Mouse (Mus musculus) heart, embryonic 11.5 days (tissue): ENCODE measurements around the gene Guk1. TPM values are rescaled to one million over a fixed set of nuclear protein-coding genes. Genes with fewer than 3 reads are reported as not detected.

Experiments
- ATAC-seq: fragments of 200-750 bp; cut with Nextera tagmentation; replicated peaks from 2 replicates; pipeline ENCODE4 v1.8.0; 2017; ENCODE audit warnings: moderate library complexity; ENCODE audit not compliant: insufficient number of reproducible peaks, low FRiP score, low TSS enrichment
- H3K27ac ChIP-seq: fragments of 300-500 bp; sonication (generic); 2 replicates; pipeline ENCODE4 v1.5.1; 2014; ENCODE audit warnings: mild to moderate bottlenecking, low read depth, low read length
- H3K27me3 ChIP-seq: fragments of 300-500 bp; sonication (generic); 2 replicates; pipeline ENCODE4 v1.6.1; 2014; ENCODE audit warnings: mild to moderate bottlenecking, low read length, mixed read lengths; ENCODE audit not compliant: control insufficient read depth, insufficient read depth
- H3K36me3 ChIP-seq: fragments of 300-500 bp; sonication (generic); 2 replicates; pipeline ENCODE4 v1.6.1; 2014; ENCODE audit warnings: mild to moderate bottlenecking, low read length, moderate library complexity, mixed read lengths; ENCODE audit not compliant: control insufficient read depth, insufficient read depth
- H3K4me1 ChIP-seq: fragments of 300-500 bp; sonication (generic); 2 replicates; pipeline ENCODE4 v1.6.1; 2014; ENCODE audit warnings: low read length; ENCODE audit not compliant: control insufficient read depth, insufficient read depth
- H3K4me2 ChIP-seq: fragments of 300-500 bp; sonication (generic); 2 replicates; pipeline ENCODE4 v1.6.1; 2014; ENCODE audit warnings: mild to moderate bottlenecking, moderate library complexity
- H3K4me3 ChIP-seq: fragments of 300-500 bp; sonication (generic); 2 replicates; pipeline ENCODE4 v1.5.1; 2014; ENCODE audit warnings: low read depth, low read length
- H3K9ac ChIP-seq: fragments of 300-500 bp; sonication (generic); 2 replicates; pipeline ENCODE4 v1.6.1; 2014; ENCODE audit warnings: mild to moderate bottlenecking, low read depth, low read length, moderate library complexity
- H3K9me3 ChIP-seq: fragments of 300-500 bp; sonication (generic); replicated peaks from 2 replicates; pipeline ENCODE4 v1.6.1; 2016; ENCODE audit warnings: low read length; ENCODE audit not compliant: control insufficient read depth
- WGBS: fragments of 180-500 bp; shearing (Covaris S2); extraction: QIAGEN DNeasy Blood & Tissue Kit; methylation state at CpG from one replicate; pipeline ENCODE4 v1.1.7; 2014; ENCODE audit not compliant: insufficient replicate concordance; 5-methylcytosine and 5-hydroxymethylcytosine counted together
- polyA plus RNA-seq: library from polyadenylated mRNA; unstranded; fragments of >200 nt; fragmentation: Nextera tagmentation; extraction: Ambion mirVana; gene quantifications from 2 replicates; pipeline ENCODE4 v1.2.1, GENCODE M21; 2014

Guk1 gene
- polyA plus RNA-seq, 1 experiment from 2014 or later = 125 TPM

- Histone ChIP-seq H3K4me1 (peaks cover 42% of the 10 kb centered on the region), H3K4me2 (peak overlapping the region; percentile 91), H3K27me3 (no peaks in the 10 kb centered on the region), H3K9ac (peak overlapping the region; percentile 100), H3K27ac (peak overlapping the region; percentile 98), H3K4me3 (peak overlapping the region; percentile 91), H3K36me3 (no peaks in the 10 kb centered on the region), H3K9me3 (no peaks in the 10 kb centered on the region)
- WGBS = 3% methylated on average over 21 of the region's 21 CpGs
- no peak for ATAC-seq
These were observed 35.0 kb upstream of the Guk1 start for GRCm38 (mm10) chr11:59226787-59227603.

- no peak overlapping the region for H3K27ac ChIP-seq
- peaks cover 44% of the 10 kb centered on the region for H3K4me1 ChIP-seq
- no peak for ATAC-seq
These were observed 34.2 kb upstream of the Guk1 start for GRCm38 (mm10) chr11:59226251-59226650.

GRCm38 (mm10) chr11:59225167-59225566 lies 33.2 kb upstream of the Guk1 start:
- H3K27ac ChIP-seq = no peak overlapping the region
- no peaks in the 10 kb centered on the region for H3K9me3 ChIP-seq
- no peak for ATAC-seq
- H3K36me3 ChIP-seq = no peaks in the 10 kb centered on the region
- peak overlapping the region; percentile 91 for H3K4me2 ChIP-seq
- H3K4me3 ChIP-seq = no peak overlapping the region
- H3K27me3 ChIP-seq = no peaks in the 10 kb centered on the region
- peaks cover 45% of the 10 kb centered on the region for H3K4me1 ChIP-seq
- 39% methylated on average over 2 of the region's 2 CpGs for WGBS
- H3K9ac ChIP-seq = peak overlapping the region; percentile 11; the same call in 1 of the 2 replicates

More at GRCm38 (mm10) chr11:59226251-59226650, 34.2 kb upstream of the Guk1 start:
- Histone ChIP-seq H3K9ac (peak overlapping the region; percentile 100; the same call in 1 of the 2 replicates), H3K9me3 (no peaks in the 10 kb centered on the region), H3K4me2 (peak overlapping the region; percentile 91), H3K27me3 (no peaks in the 10 kb centered on the region), H3K36me3 (no peaks in the 10 kb centered on the region), H3K4me3 (peak overlapping the region; percentile 91)
- WGBS = 41% methylated on average over 3 of the region's 3 CpGs

- ATAC-seq = no peak
- H3K4me3 ChIP-seq = no peak overlapping the region
- H3K36me3 ChIP-seq = no peaks in the 10 kb centered on the region
- H3K27ac ChIP-seq = no peak overlapping the region
- no peak overlapping the region for H3K9ac ChIP-seq
- WGBS = 34% methylated on average over 2 of the region's 2 CpGs
- no peak overlapping the region; the same call in 1 of the 2 replicates for H3K4me2 ChIP-seq
- no peaks in the 10 kb centered on the region for H3K27me3 ChIP-seq
- H3K9me3 ChIP-seq = no peaks in the 10 kb centered on the region
- peaks cover 45% of the 10 kb centered on the region for H3K4me1 ChIP-seq
These were observed 32.5 kb upstream of the Guk1 start for GRCm38 (mm10) chr11:59224470-59224869.

GRCm38 (mm10) chr11:59224025-59224424 lies 32.0 kb upstream of the Guk1 start:
- no peak for ATAC-seq
- H3K36me3 ChIP-seq = 0 out of 2 replicates have a peak, but pooled peaks cover under 1% of the 10 kb centered on the region
- H3K4me2 ChIP-seq = no peak overlapping the region; the same call in 1 of the 2 replicates
- no peaks in the 10 kb centered on the region for H3K9me3 ChIP-seq
- H3K27ac ChIP-seq = no peak overlapping the region
- peaks cover 45% of the 10 kb centered on the region for H3K4me1 ChIP-seq
- no peaks in the 10 kb centered on the region for H3K27me3 ChIP-seq
- 80% methylated on average over 3 of the region's 3 CpGs for WGBS
- H3K9ac ChIP-seq = no peak overlapping the region
- H3K4me3 ChIP-seq = no peak overlapping the region

- H3K4me2 ChIP-seq = no peak overlapping the region
- H3K9me3 ChIP-seq = no peaks in the 10 kb centered on the region
- 0 out of 2 replicates have a peak, but pooled peaks cover 3% of the 10 kb centered on the region for H3K36me3 ChIP-seq
- whole genome bisulfite sequencing = 82% methylated on average over 4 of the region's 4 CpGs
- H3K4me3 ChIP-seq = no peak overlapping the region
- H3K27ac ChIP-seq = no peak overlapping the region
- peaks cover 51% of the 10 kb centered on the region for H3K4me1 ChIP-seq
- no peaks in the 10 kb centered on the region for H3K27me3 ChIP-seq
- no peak for ATAC-seq
- H3K9ac ChIP-seq = no peak overlapping the region
These were observed 30.3 kb upstream of the Guk1 start for GRCm38 (mm10) chr11:59222306-59222705.

- Histone ChIP-seq H3K27me3 (no peaks in the 10 kb centered on the region), H3K9ac (no peak overlapping the region), H3K4me3 (no peak overlapping the region), H3K9me3 (no peaks in the 10 kb centered on the region), H3K36me3 (0 out of 2 replicates have a peak, but pooled peaks cover 3% of the 10 kb centered on the region), H3K4me2 (no peak overlapping the region), H3K27ac (no peak overlapping the region), H3K4me1 (peaks cover 54% of the 10 kb centered on the region)
- no peak for ATAC-seq
These were observed 29.6 kb upstream of the Guk1 start for GRCm38 (mm10) chr11:59221604-59222003.

- Histone ChIP-seq H3K27me3 (no peaks in the 10 kb centered on the region), H3K4me1 (peaks cover 32% of the 10 kb centered on the region), H3K4me3 (no peak overlapping the region), H3K36me3 (0 out of 2 replicates have a peak, but pooled peaks cover 8% of the 10 kb centered on the region), H3K27ac (no peak overlapping the region), H3K9me3 (no peaks in the 10 kb centered on the region), H3K4me2 (no peak overlapping the region), H3K9ac (no peak overlapping the region)
- ATAC-seq = no peak
These were observed 27.1 kb upstream of the Guk1 start for GRCm38 (mm10) chr11:59219064-59219463.
